Mouse (Mus musculus): ENCODE results near the gene Setd4.

The Setd4 gene

DNA sequence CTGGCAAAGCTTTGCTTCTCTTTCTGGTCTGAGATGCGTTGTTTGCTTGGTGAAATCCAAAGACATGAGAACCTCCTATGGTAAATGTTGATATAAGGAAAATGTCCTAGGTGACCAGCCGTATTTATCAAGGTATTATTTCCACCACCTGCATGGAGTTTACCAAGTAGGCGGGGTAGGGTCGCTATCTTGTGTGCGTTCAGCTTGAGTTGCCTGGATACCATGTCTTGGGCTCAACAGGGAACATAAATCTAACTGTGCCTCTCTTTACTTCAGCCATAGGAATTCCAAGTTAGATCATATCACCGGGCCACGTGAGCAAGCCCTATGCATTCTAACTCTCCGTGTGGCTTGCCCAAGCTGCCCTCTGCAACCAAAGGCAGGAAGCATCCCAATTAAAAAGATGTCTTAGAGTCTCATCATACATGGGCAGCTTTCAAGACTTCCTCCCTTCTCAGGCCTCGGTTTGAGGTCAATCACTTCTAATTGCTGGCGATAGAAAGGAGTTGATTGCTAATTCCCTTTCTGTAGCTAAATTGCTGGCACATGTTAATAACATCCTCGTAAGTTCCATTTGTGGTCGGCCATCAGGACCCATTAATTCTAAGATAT, 57.4 kb downstream of the Setd4 start:
- no peak for DNase-seq (ENCODE audit: low read depth, low spot score)

DNA sequence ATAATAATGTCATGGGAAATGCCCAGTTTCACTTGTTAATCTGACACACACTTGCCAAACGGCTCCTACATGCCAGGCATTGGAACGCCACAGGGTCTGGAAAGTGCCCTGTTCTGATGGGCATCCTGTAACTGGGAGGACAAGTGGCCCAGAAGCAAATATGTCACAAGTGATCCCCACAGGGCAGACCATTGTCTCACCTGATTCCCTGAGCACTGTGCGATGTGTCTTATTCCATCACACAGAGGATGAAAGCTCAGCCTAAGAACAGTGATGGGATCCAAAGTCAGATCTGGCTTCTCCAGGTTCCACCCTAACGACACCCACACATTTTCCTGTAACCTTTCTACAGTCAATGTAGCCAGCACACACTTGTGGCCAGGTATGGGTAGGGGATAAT, 58.9 kb downstream of the Setd4 start:
- no peak for DNase-seq (ENCODE audit: low read depth, low spot score)

DNA sequence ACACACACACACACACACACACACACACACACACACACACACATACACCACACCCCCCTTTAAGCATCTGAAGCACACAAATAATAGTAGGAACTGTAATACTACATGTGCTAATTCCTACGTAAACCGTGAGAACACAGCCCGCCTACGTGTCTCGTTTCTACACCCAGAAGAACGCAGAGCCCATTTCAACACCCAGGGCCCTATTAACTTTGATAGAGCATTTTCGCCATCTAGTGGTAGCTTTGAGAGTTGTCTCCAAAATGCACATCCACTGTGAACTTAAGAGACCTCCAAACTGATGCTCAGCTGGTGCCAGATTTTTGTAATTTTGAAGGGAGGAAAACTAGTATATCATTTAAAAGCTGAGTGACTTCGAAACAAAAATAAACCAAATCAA, 60.2 kb downstream of the Setd4 start:
- DNase-seq (ENCODE audit: low read depth, low spot score) = peak; percentile 90

DNA sequence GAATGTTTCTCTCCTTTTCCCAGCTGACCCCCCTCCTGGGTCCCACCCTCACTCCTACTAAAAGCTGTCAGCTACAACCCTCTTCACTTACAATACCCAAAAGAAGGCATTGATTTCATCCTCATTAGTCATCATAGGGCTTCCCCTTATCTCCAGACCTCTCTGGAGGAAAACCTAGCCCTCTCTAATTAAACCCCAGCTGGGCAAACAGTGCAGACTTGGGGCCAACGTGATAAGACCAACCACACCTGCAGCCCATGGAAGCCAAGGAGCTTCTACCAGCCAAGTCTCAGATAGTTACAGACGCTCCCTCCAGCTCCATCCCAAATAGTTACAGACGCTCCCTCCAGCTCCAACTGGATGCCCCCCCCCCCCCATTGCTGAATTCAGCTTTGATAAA, 64.0 kb downstream of the Setd4 start:
- DNase-seq (ENCODE audit: low read depth, low spot score) = no peak

DNA sequence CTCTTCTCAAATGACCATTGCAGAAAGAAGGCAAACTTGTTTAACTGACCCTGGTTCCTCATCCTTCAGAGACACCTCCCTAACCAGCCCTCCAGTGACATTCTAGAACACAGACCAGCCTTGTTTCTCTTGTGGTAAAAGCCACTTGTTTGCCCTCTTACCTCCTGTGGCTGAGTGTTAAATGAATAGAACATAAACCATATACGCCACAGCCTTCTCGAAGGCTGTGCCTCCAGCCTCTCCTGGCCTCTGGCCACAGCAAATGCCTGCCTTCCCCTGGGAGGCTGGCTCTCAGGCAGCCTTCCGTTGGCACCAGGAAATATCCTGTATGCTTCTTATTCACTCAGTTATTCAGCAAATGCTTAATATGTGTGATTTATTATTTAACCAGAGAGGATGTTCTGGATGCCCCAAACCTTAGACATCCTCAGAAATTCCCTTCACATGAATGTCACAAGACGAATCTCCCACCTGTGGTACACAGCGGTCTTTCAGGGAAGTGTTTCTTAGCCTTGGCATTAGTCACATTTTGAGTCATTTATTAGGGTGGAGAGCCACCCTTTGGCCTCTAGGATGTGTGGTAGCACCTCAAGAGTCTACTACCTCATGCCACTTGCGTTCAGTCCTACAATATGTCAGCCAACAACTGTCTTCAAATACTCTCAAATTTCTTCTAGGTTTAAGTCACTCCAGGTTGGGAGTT, 68.6 kb downstream of the Setd4 start:
- peak; percentile 37 for DNase-seq (ENCODE audit: low read depth, low spot score)

Data from 3T3-L1 (cell line).